Mouse (Mus musculus): Measurements from ENCODE around the gene Mitd1. TPM values are rescaled to one million over a fixed set of nuclear protein-coding genes. Genes with fewer than 3 reads are reported as not detected.

The Mitd1 gene
- polyA plus RNA-seq, 1 experiment, result not detected

- no peak overlapping the region for H3K27ac ChIP-seq (ENCODE audit: insufficient read depth, low read depth, low read length)
- no peak for TF ChIP-seq CTCF (IDR thresholded peaks at IDR 0.05; ENCODE audit: insufficient read depth, low read depth, low read length)
- no peak for TF ChIP-seq POLR2A (IDR thresholded peaks at IDR 0.05; ENCODE audit: insufficient read depth, low read depth, low read length)
- 4% methylated on average over 33 of the region's 33 CpGs for WGBS
- peaks cover 3% of the 10 kb centered on the region for H3K4me1 ChIP-seq (ENCODE audit: control insufficient read depth, insufficient read depth, low read length)
- H3K4me3 ChIP-seq (ENCODE audit: insufficient read depth, low read depth, low read length), result peak overlapping the region; percentile 48
Measured at GRCm38 (mm10) chr1:37872131-37873067, 17.8 kb downstream of the Mitd1 start.

- Histone ChIP-seq H3K4me1 (ENCODE audit: control insufficient read depth, insufficient read depth, low read length) (peaks cover 3% of the 10 kb centered on the region), H3K4me3 (ENCODE audit: insufficient read depth, low read depth, low read length) (peak within 1 kb of the TSS; percentile 48), H3K27ac (ENCODE audit: insufficient read depth, low read depth, low read length) (no peak within 1 kb of the TSS)
- no peak for TF ChIP-seq CTCF (IDR thresholded peaks at IDR 0.05; ENCODE audit: insufficient read depth, low read depth, low read length)
- TF ChIP-seq POLR2A (IDR thresholded peaks at IDR 0.05; ENCODE audit: insufficient read depth, low read depth, low read length), result no peak
- WGBS, result 6% methylated on average over 7 of the region's 7 CpGs
Measured at GRCm38 (mm10) chr1:37871704-37872103, 18.5 kb downstream of the Mitd1 start, which contains the start of gene Lipt1. Gene Lipt1, plus strand, starts transcription at chr1:37871738.

GRCm38 (mm10) chr1:37869362-37869761, 20.8 kb downstream of the Mitd1 start:
- Histone ChIP-seq H3K4me1 (ENCODE audit: control insufficient read depth, insufficient read depth, low read length) (peaks cover 3% of the 10 kb centered on the region), H3K4me3 (ENCODE audit: insufficient read depth, low read depth, low read length) (no peak overlapping the region), H3K27ac (ENCODE audit: insufficient read depth, low read depth, low read length) (no peak overlapping the region)
- 63% methylated on average over 2 of the region's 2 CpGs for WGBS
- TF ChIP-seq POLR2A (IDR thresholded peaks at IDR 0.05; ENCODE audit: insufficient read depth, low read depth, low read length) (no peak), CTCF (IDR thresholded peaks at IDR 0.05; ENCODE audit: insufficient read depth, low read depth, low read length) (no peak)

GRCm38 (mm10) chr1:37868640-37869039, 21.6 kb downstream of the Mitd1 start:
- Histone ChIP-seq H3K27ac (ENCODE audit: insufficient read depth, low read depth, low read length) (no peak overlapping the region), H3K4me3 (ENCODE audit: insufficient read depth, low read depth, low read length) (no peak overlapping the region), H3K4me1 (ENCODE audit: control insufficient read depth, insufficient read depth, low read length) (peaks cover 3% of the 10 kb centered on the region)
- 58% methylated on average over 10 of the region's 10 CpGs for WGBS
- no peak for TF ChIP-seq POLR2A (IDR thresholded peaks at IDR 0.05; ENCODE audit: insufficient read depth, low read depth, low read length)
- no peak for TF ChIP-seq CTCF (IDR thresholded peaks at IDR 0.05; ENCODE audit: insufficient read depth, low read depth, low read length)

- 69% methylated on average over 10 of the region's 10 CpGs for WGBS
- H3K4me3 ChIP-seq (ENCODE audit: insufficient read depth, low read depth, low read length), result no peak overlapping the region
- peaks cover 3% of the 10 kb centered on the region for H3K4me1 ChIP-seq (ENCODE audit: control insufficient read depth, insufficient read depth, low read length)
- no peak overlapping the region for H3K27ac ChIP-seq (ENCODE audit: insufficient read depth, low read depth, low read length)
- TF ChIP-seq POLR2A (IDR thresholded peaks at IDR 0.05; ENCODE audit: insufficient read depth, low read depth, low read length), result no peak
- no peak for TF ChIP-seq CTCF (IDR thresholded peaks at IDR 0.05; ENCODE audit: insufficient read depth, low read depth, low read length)
Measured at GRCm38 (mm10) chr1:37867684-37868322, 22.4 kb downstream of the Mitd1 start.

- Histone ChIP-seq H3K4me3 (ENCODE audit: insufficient read depth, low read depth, low read length) (no peak overlapping the region), H3K27ac (ENCODE audit: insufficient read depth, low read depth, low read length) (no peak overlapping the region), H3K4me1 (ENCODE audit: control insufficient read depth, insufficient read depth, low read length) (peaks cover 3% of the 10 kb centered on the region)
- WGBS, result 78% methylated on average over 1 of the region's 1 CpGs
- TF ChIP-seq CTCF (IDR thresholded peaks at IDR 0.05; ENCODE audit: insufficient read depth, low read depth, low read length), result no peak
- TF ChIP-seq POLR2A (IDR thresholded peaks at IDR 0.05; ENCODE audit: insufficient read depth, low read depth, low read length), result no peak
Measured at GRCm38 (mm10) chr1:37867056-37867455, 23.2 kb downstream of the Mitd1 start.

GRCm38 (mm10) chr1:37866286-37866685, 23.9 kb downstream of the Mitd1 start, which contains the start of gene Tsga10:
Gene Tsga10, minus strand, starts transcription at chr1:37866429.
- 76% methylated on average over 6 of the region's 6 CpGs for WGBS
- TF ChIP-seq POLR2A (IDR thresholded peaks at IDR 0.05; ENCODE audit: insufficient read depth, low read depth, low read length) (no peak), CTCF (IDR thresholded peaks at IDR 0.05; ENCODE audit: insufficient read depth, low read depth, low read length) (no peak)
- peak within 1 kb of the TSS; percentile 66 for H3K4me3 ChIP-seq (ENCODE audit: insufficient read depth, low read depth, low read length)

GRCm38 (mm10) chr1:37865401-37866215, 24.6 kb downstream of the Mitd1 start:
- H3K4me3 ChIP-seq (ENCODE audit: insufficient read depth, low read depth, low read length), result peak overlapping the region; percentile 66
- peak overlapping the region; percentile 89 for H3K27ac ChIP-seq (ENCODE audit: insufficient read depth, low read depth, low read length)
- H3K4me1 ChIP-seq (ENCODE audit: control insufficient read depth, insufficient read depth, low read length), result no peaks in the 10 kb centered on the region
- WGBS, result 7% methylated on average over 23 of the region's 23 CpGs
- TF ChIP-seq CTCF (IDR thresholded peaks at IDR 0.05; ENCODE audit: insufficient read depth, low read depth, low read length), result no peak
- no peak for TF ChIP-seq POLR2A (IDR thresholded peaks at IDR 0.05; ENCODE audit: insufficient read depth, low read depth, low read length)

More at GRCm38 (mm10) chr1:37866286-37866685, 23.9 kb downstream of the Mitd1 start, which contains the start of gene Tsga10:
- H3K4me1 ChIP-seq (ENCODE audit: control insufficient read depth, insufficient read depth, low read length), result no peaks in the 10 kb centered on the region
- H3K27ac ChIP-seq (ENCODE audit: insufficient read depth, low read depth, low read length), result peak within 1 kb of the TSS; percentile 89
